Mouse (Mus musculus) small intestine, adult 2 months (tissue): ENCODE results near the gene Abcf3.

Source experiments
- CTCF ChIP-seq: fragments of 200-500 bp; IDR thresholded peaks from 2 replicates; pipeline ENCODE4 v1.5.1; 2012; ENCODE audit warnings: low read depth, mild to moderate bottlenecking, control low read depth, inconsistent platforms, low read length, moderate library complexity, mixed read lengths; ENCODE audit not compliant: insufficient replicate concordance, insufficient read length; ENCODE audit errors: extremely low read depth
- POLR2A ChIP-seq: fragments of 200-500 bp; IDR thresholded peaks from 2 replicates; pipeline ENCODE4 v1.6.1; 2012; ENCODE audit warnings: low read depth, mild to moderate bottlenecking, control low read depth, inconsistent platforms, low read length, moderate library complexity

GRCm38 (mm10) chr16:20523886-20524285, 24.5 kb upstream of the Abcf3 start:
- TF ChIP-seq CTCF (no peak), POLR2A (no peak)
